Mouse (Mus musculus) cortical plate, adult 2 months (tissue): ENCODE data around the gene Rtf2.

ENCODE experiments used
- CTCF ChIP-seq: fragments of 200-500 bp; IDR thresholded peaks from 2 replicates; pipeline ENCODE4 v1.5.1; 2011; ENCODE audit warnings: mild to moderate bottlenecking, control low read depth, low read length; ENCODE audit not compliant: insufficient read depth; ENCODE audit errors: extremely low read depth
- POLR2A ChIP-seq: fragments of 200-500 bp; IDR thresholded peaks from 2 replicates; pipeline ENCODE4 v1.6.1; 2011; ENCODE audit warnings: mild to moderate bottlenecking, low read length, control low read depth; ENCODE audit not compliant: insufficient read depth; ENCODE audit errors: extremely low read depth

GRCm38 (mm10) chr2:172416218-172416617 is 24.1 kb upstream of the Rtf2 start:
- TF ChIP-seq CTCF, result no peak
- no peak for TF ChIP-seq POLR2A
